Mouse (Mus musculus) hindbrain, embryonic 16.5 days (tissue): ENCODE measurements at regions not wholly inside any gene's neighbourhood (a gene's known extent, or its start where the extent isn't known, plus 50 kb on each side); places are given as distances from the start of the nearest gene placed in this dataset.
A peak's percentile ranks its signal among the peaks of the same experiment; 100 is the strongest.

ENCODE experiments used
- ATAC-seq: fragments of 200-750 bp; cut with Nextera tagmentation; 2 replicates; pipeline ENCODE4 v1.8.0; 2017; ENCODE audit warnings: moderate TSS enrichment, moderate library complexity
- H3K27ac ChIP-seq: fragments of 300-500 bp; sonication (generic); 2 replicates; pipeline ENCODE4 v1.5.1; 2014; ENCODE audit warnings: low read depth, mild to moderate bottlenecking, control low read depth, low read length, moderate library complexity
- H3K27me3 ChIP-seq: fragments of 300-500 bp; sonication (generic); replicated peaks from 2 replicates; pipeline ENCODE4 v1.6.1; 2014; ENCODE audit warnings: low read length; ENCODE audit not compliant: control insufficient read depth, insufficient read depth
- H3K36me3 ChIP-seq: fragments of 300-500 bp; sonication (generic); 2 replicates; pipeline ENCODE4 v1.6.1; 2014; ENCODE audit warnings: mild to moderate bottlenecking, low read length, moderate library complexity, mixed read lengths; ENCODE audit not compliant: control insufficient read depth, insufficient read depth
- H3K4me1 ChIP-seq: fragments of 300-500 bp; sonication (generic); 2 replicates; pipeline ENCODE4 v1.6.1; 2014; ENCODE audit warnings: low read depth, low read length; ENCODE audit not compliant: control insufficient read depth, insufficient read depth
- H3K4me2 ChIP-seq: fragments of 300-500 bp; sonication (generic); 2 replicates; pipeline ENCODE4 v1.6.1; 2014; ENCODE audit warnings: mild to moderate bottlenecking, low read length, control low read depth, moderate library complexity
- H3K4me3 ChIP-seq: fragments of 300-500 bp; sonication (generic); 2 replicates; pipeline ENCODE4 v1.5.1; 2014; ENCODE audit warnings: mild to moderate bottlenecking, low read length, control low read depth, moderate library complexity
- H3K9ac ChIP-seq: fragments of 300-500 bp; sonication (generic); 2 replicates; pipeline ENCODE4 v1.6.1; 2014; ENCODE audit warnings: low read depth, mild to moderate bottlenecking, control low read depth, low read length, moderate library complexity
- H3K9me3 ChIP-seq: fragments of 300-500 bp; sonication (generic); 2 replicates; pipeline ENCODE4 v1.6.1; 2014; ENCODE audit warnings: mild to moderate bottlenecking, low read length, moderate library complexity; ENCODE audit not compliant: control insufficient read depth
- WGBS: fragments of 180-500 bp; shearing (Covaris S2); extraction: QIAGEN DNeasy Blood & Tissue Kit; methylation state at CpG from one replicate; pipeline ENCODE4 v1.1.7; 2014; 5-methylcytosine and 5-hydroxymethylcytosine counted together

DNA sequence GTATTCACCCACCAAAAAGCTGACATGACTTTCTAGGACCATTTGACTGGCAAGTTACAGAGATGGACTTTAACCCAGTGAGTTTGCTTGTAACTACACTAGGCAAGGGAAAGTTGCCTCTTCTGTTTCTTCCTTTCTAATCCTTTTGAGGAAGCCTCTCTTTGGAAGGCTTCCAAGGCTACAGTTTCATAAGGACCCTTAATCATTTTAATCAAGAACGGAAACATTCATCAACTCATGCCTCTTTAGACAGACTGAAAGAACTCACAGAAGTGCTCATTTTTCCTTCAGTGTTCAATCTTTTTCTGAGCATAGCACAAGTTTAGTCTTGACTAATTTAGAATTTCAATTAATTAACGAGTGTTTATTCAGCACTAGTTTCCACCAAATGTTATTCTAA, 84.2 kb downstream of the Ddx1 start:
- no peaks in the 10 kb centered on the region for H3K36me3 ChIP-seq
- no peak overlapping the region for H3K4me3 ChIP-seq
- H3K9me3 ChIP-seq: no peaks in the 10 kb centered on the region
- peaks cover 3% of the 10 kb centered on the region; the same call in 1 of the 2 replicates for H3K4me1 ChIP-seq
- H3K27me3 ChIP-seq: no peaks in the 10 kb centered on the region
- 62% methylated on average over 2 of the region's 2 CpGs for WGBS
- H3K9ac ChIP-seq: no peak overlapping the region
- no peak for ATAC-seq
- H3K27ac ChIP-seq: no peak overlapping the region
- no peak overlapping the region for H3K4me2 ChIP-seq

DNA sequence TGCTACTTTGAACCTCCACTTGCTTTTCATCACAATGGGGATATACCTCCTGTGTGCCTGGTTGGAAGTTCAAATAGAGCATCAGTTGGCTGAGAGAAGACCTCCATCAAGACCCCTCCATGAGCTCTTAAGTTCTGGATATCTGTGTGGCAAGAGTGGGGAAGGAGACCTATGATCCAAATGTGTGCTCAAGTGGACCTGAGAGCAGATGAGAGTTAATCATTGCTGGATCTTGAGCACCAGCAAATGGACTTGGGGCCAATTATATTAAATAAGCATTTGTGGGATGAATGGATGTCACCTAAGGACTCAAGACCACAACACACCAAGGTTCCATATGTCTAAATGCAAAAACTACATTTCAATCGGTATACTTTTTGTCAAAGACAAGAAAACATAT, 88.0 kb downstream of the Ddx1 start:
- Histone ChIP-seq H3K36me3 (no peaks in the 10 kb centered on the region), H3K27me3 (no peaks in the 10 kb centered on the region), H3K27ac (no peak overlapping the region), H3K4me1 (peaks cover 8% of the 10 kb centered on the region), H3K4me3 (no peak overlapping the region), H3K9me3 (no peaks in the 10 kb centered on the region), H3K4me2 (no peak overlapping the region), H3K9ac (no peak overlapping the region)
- no peak for ATAC-seq
- 91% methylated on average over 1 of the region's 1 CpGs for WGBS

DNA sequence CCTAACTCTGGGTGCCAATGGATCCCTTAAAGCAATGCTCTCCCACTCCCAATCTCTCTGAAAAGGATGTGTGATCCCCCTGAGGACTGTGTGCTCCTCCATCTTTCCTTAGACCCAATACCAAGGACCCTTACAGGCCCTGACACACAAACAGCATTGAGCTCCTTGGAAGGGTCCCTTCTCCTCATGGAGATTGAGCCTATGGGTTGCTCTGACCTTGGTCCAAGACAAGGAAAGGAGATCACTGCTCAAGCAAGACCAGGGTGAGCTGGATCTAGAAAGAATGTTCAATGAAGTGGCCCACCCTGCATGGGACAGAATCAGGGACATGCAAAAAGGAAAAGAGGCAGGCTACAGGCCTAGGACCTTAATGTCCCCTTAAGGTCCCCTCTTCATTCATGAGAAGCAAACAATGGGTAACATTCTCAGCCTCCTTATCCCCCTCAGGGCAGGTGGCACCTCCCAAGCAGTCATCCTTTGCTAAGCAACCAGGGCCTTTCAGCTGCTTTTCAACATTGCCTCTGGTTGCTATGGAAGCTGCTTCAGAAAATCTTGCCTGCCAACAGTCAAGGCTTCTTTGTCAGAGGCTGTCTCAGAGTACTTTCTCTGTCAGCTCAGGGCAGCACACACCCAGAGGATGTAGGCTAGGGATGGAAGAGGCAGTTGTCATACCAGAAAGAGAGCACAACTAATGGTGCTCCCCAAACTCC, 89.5 kb downstream of the Ddx1 start:
- Histone ChIP-seq H3K4me2 (no peak overlapping the region), H3K27me3 (no peaks in the 10 kb centered on the region), H3K9ac (no peak overlapping the region), H3K4me1 (peaks cover 8% of the 10 kb centered on the region), H3K4me3 (no peak overlapping the region), H3K9me3 (no peaks in the 10 kb centered on the region), H3K27ac (peak overlapping the region; percentile 48), H3K36me3 (no peaks in the 10 kb centered on the region)
- peak; percentile 91 for ATAC-seq

DNA sequence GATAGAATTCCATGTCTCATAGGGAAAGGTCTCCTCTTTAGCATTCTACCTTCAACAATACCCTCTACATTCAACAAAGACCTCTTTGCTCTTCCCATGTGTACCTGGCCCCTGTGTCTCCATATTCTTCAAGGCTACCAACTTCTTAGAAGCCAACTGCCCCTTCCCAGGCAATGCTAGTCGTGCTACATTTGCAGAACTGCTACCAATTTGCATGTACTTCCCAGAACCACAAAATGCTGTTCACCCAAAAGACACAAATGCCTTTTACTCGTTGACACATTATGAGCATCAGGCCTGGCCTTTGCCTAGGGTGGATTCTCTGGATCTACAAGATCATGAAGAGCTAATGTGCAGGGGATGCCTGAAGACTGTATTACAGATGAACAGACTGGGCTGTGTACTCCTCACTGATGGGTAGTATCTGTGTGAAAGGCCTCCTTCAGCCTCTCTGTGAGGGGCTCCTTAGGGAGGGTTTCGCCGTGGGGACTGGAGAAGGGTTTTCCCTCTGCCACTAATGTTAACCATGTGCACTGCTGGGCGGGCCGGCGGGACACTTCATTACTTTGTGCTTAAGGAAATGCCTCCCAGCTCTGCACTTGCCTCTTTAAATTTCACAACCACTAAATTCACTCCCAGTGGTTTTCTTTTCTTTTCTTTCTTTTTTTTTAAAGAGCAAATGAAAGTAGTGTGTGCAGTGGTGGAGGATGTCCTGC, 91.2 kb downstream of the Ddx1 start:
- WGBS: 74% methylated on average over 7 of the region's 7 CpGs
- no peaks in the 10 kb centered on the region for H3K9me3 ChIP-seq
- ATAC-seq: no peak

DNA sequence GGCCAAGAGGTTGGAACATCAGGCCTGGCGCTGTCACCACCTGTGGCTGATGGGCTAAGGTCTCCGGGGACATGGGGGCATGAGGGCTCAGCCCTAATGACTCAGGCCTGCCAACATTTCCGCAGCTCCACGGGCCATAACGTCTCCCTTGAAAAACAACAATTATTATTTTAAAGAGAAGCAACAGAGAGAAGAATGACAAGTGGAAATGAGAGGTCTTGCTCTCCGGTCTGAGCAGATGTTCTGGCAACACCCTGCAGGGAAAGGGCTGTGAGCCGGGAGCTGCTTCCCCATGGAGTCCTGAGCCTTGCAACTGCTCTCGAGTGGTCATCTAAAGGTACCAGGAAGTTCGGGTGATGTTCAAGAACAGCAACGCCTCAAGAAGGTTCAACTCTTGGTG, 91.9 kb downstream of the Ddx1 start:
- no peak for ATAC-seq
- Histone ChIP-seq H3K36me3 (no peaks in the 10 kb centered on the region), H3K27me3 (no peaks in the 10 kb centered on the region), H3K4me3 (no peak overlapping the region), H3K4me1 (peaks cover 8% of the 10 kb centered on the region), H3K9me3 (no peaks in the 10 kb centered on the region), H3K27ac (no peak overlapping the region), H3K9ac (no peak overlapping the region), H3K4me2 (no peak overlapping the region)
- 69% methylated on average over 10 of the region's 10 CpGs for WGBS

More for the DNA sequence above, 91.2 kb downstream of the Ddx1 start:
- no peak overlapping the region for H3K27ac ChIP-seq
- H3K9ac ChIP-seq: no peak overlapping the region
- no peaks in the 10 kb centered on the region for H3K27me3 ChIP-seq
- no peak overlapping the region for H3K4me2 ChIP-seq
- H3K4me3 ChIP-seq: no peak overlapping the region
- peaks cover 8% of the 10 kb centered on the region for H3K4me1 ChIP-seq
- no peaks in the 10 kb centered on the region for H3K36me3 ChIP-seq

DNA sequence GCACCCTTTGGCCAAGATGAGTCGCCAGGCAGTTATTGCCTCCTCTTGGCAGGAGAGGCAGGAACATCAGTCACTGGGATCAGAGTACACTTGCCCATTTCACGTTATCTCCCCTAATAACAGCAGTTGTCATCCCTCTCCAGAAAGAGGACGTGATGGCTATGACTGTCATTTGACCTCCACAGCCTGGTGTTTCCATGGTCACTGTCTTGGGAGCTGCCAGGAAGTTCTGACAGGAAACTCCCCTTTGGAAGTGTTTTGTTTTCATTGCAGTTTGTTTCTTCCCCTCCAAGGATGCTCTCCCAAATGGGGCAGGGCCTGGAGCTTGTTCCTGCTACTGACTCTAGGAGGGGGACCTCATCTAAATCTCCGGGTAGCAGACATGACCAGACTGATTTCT, 98.3 kb downstream of the Ddx1 start:
- H3K9ac ChIP-seq: no peak overlapping the region
- no peaks in the 10 kb centered on the region for H3K9me3 ChIP-seq
- ATAC-seq: no peak
- 67% methylated on average over 4 of the region's 4 CpGs for WGBS
- no peaks in the 10 kb centered on the region for H3K4me1 ChIP-seq
- H3K4me3 ChIP-seq: no peak overlapping the region
- H3K27ac ChIP-seq: no peak overlapping the region
- no peak overlapping the region for H3K4me2 ChIP-seq
- no peaks in the 10 kb centered on the region for H3K27me3 ChIP-seq
- H3K36me3 ChIP-seq: no peaks in the 10 kb centered on the region

DNA sequence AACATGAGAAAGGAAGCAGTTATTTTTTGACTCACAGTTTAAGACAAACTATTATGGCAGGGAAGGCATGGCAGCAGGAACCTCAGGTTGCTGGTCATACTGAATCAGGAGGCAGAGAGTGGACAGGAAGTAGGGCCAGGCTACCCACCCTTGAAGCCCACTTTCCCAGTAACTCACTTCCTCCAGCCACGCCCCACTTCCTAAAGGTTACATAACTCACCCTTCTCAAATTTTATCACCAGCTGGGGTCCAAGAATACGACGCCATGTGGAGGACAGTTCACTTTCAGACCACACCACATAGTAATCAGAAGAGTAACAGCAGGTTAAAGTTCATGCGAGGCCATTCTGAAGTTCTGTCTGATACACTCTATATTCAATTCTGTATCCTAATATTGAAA, 101.8 kb downstream of the Ddx1 start:
- Histone ChIP-seq H3K9ac (no peak overlapping the region), H3K36me3 (no peaks in the 10 kb centered on the region), H3K27me3 (no peaks in the 10 kb centered on the region), H3K4me1 (no peaks in the 10 kb centered on the region), H3K27ac (no peak overlapping the region), H3K4me3 (no peak overlapping the region), H3K9me3 (no peaks in the 10 kb centered on the region), H3K4me2 (no peak overlapping the region)
- WGBS: 86% methylated on average over 4 of the region's 4 CpGs
- ATAC-seq: no peak

DNA sequence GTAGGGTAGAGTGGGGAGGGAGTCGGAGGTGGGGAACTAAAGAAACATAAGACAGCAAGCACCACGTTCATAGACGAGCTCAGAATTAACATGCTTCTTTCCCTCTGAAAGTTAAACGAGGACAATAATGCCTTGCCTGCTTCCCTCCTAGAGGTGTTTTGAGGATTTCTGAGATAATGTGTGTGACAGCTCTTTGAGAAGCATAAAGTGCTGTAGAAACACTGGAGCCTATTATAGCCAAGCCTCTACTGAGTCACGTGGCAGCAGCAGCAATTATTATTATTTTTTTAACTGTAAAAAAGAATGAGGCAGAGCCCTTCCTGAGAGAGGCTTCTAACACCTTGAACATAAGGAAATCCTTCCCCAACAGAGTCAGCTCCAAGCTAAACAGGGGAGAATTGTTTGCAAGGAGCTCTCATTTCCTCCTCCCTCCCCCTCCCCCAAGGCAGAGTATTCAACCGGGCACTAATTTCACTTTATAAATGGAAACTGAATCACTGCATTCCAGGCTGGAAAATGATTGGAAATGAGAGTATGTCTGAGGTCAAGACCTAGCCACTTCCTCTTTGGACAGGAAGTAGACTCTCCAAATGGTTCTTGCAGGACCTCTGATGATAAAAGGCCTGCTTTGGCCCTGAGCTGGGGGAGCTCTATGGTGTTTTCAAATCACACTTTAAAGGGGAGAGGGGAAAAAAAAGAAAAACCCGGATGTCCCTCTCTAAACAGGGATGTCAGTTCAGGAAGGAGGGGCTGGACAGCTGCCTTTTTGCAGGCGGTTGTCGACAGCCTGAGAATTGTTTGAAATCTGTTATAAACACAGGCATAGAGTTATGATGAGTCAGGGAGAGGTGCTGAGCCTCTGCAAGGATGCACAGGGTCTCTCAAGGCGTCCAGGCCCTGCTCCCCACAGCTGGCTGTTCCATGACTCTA, 103.6 kb downstream of the Ddx1 start:
- Histone ChIP-seq H3K4me2 (no peak overlapping the region), H3K27me3 (no peaks in the 10 kb centered on the region), H3K4me3 (no peak overlapping the region), H3K9ac (no peak overlapping the region), H3K4me1 (no peaks in the 10 kb centered on the region), H3K27ac (no peak overlapping the region), H3K36me3 (no peaks in the 10 kb centered on the region), H3K9me3 (no peaks in the 10 kb centered on the region)
- ATAC-seq: no peak
- 72% methylated on average over 10 of the region's 10 CpGs for WGBS

DNA sequence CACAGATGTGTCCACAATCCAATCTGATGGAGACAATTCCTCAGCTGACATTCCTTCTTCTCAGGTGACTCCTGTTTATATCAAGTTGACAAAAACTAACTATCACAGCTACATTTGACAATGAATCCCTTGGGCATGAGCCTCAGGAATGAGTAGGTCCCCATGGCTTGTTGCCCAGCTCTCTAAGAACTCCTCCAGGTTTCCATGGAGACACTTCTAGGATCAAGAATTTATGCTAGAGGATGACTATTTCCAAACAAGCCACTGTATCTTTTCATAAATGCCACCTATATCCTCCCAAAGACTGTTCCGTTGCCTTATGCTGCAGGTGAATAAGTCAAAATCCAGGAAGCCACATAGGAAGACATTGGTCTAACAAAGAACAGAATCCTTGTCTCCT, 104.3 kb downstream of the Ddx1 start:
- H3K9ac ChIP-seq: no peak overlapping the region
- ATAC-seq: no peak

More for the DNA sequence above, 104.3 kb downstream of the Ddx1 start:
- Histone ChIP-seq H3K9me3 (no peaks in the 10 kb centered on the region), H3K4me1 (no peaks in the 10 kb centered on the region), H3K4me2 (no peak overlapping the region), H3K27me3 (no peaks in the 10 kb centered on the region), H3K27ac (no peak overlapping the region), H3K4me3 (no peak overlapping the region), H3K36me3 (no peaks in the 10 kb centered on the region)
- 76% methylated on average over 1 of the region's 1 CpGs for WGBS
